Mouse (Mus musculus) adipocyte (in vitro differentiated cells): ENCODE data around the gene Atg14.
A peak's percentile ranks its signal among the peaks of the same experiment; 100 is the strongest.

Source experiments
- DNase-seq: peaks from one replicate; pipeline ENCODE4 v3.0.0-alpha.2; 2016; ENCODE audit warnings: low spot score

Atg14 gene

GRCm38 (mm10) chr14:47504036-47504435 lies 66.4 kb downstream of the Atg14 start:
- DNase-seq, result peak; percentile 42

- DNase-seq, result no peak
Measured at GRCm38 (mm10) chr14:47498632-47499031, 71.8 kb downstream of the Atg14 start.

GRCm38 (mm10) chr14:47497166-47497565 lies 73.3 kb downstream of the Atg14 start:
- no peak for DNase-seq

- no peak for DNase-seq
Measured at GRCm38 (mm10) chr14:47495951-47496350, 74.5 kb downstream of the Atg14 start.

- DNase-seq, result no peak
Measured at GRCm38 (mm10) chr14:47493592-47494361, 76.7 kb downstream of the Atg14 start.
